Mouse (Mus musculus): ENCODE results near the gene Rgs7.

DNA sequence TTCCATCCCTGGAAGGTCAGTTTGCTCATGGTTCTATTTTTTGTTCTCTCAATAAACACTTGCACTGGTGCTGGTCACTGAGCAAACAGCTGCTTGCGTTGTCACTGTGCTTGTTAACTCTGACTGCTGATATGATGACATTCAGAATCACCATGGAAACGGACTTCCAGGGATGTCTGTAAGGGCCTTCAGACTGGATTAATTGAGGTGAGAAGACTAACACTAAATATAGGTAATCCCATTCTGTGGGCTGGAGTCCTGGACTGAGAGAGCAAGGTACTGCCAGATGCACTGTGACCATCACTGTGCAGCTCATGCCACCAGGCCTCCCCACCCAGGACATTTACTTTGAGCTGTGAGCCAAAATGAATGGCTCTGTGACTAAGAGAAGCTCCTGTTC is 252.2 kb downstream of the Rgs7 start:
- no peak for TF ChIP-seq CTCF (IDR thresholded peaks at IDR 0.05; ENCODE audit: borderline replicate concordance, insufficient read depth, low read depth, low read length)
- no peak for TF ChIP-seq POLR2A (IDR thresholded peaks at IDR 0.05; ENCODE audit: borderline replicate concordance, insufficient read depth, low read length)

Data from cerebellum, adult 2 months (tissue).